Mouse (Mus musculus) cerebellum, adult 8-10 months (tissue): Measurements from ENCODE around the gene Cbx3.

Experiments used
- DNase-seq: peaks from one replicate; pipeline ENCODE4 v3.0.0; 2022

The Cbx3 gene

DNA sequence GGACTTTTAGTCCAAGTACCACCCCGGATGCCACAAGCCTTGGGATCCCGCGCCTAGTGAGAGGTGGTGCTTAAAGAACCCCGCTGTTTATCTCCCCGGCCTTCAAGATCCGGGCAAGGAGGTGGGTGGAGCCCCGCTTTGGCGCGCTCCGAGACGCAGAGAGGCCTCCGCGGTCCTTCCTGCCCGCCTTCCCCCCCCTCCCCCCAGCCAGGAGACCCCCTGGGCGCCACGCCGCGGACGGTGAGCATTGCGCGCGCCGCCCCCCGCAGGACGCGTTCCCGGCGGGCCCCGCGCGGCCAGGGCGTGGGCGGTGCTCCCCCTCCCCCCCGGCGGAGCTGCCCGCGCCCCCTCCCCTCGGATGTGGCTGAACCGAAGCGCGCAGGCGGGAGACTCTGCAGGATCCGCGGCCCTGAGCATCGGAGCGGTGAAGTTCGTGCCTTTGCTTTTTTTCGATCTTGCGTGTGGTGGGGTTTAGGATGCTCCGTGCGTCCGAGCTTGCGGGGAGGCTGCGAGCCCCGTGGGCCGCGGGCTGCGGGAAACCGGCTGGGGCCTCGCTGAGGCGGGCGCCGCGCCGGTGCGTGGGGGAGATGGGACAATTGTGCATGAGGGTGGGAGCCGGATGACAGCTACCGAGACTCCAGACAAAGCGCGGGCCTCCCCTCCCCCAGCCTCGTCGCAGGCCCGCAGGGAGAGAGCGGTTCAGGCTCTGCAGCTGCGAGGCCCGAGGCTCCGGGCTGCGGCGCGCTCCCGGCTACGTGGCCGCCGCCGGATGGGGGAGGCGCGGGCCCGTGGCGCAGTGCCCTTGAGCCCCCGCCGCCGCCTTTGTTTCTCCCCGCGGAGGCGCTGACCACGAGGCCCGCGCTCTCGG lies at the start of gene Cbx3:
Gene Cbx3, plus strand, starts transcription at position 50 of the 868 bp plus-strand sequence.
- peak; percentile 81 for DNase-seq

GRCm38 (mm10) chr6:51423466-51424122 lies 46.6 kb upstream of the Cbx3 start:
- no peak for DNase-seq

DNA sequence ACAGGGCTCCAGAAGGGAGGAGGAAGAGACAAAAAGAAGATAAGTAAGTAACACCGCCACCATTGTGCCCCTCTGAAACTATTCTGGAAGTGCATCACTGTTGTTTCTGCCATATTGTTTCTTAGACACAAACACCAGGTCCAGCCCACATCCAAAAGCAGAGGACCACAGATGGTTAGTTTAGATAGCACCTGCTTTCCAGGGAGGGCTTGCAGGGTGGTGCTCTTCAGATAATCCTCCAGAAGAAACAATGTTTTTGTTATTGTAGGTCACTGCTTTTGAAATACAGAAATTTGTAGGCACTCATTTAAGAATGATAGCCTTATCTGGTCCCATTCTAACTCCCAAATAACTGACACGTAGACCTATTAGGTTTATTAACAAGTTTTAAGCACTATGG lies 45.6 kb upstream of the Cbx3 start:
- DNase-seq: no peak

DNA sequence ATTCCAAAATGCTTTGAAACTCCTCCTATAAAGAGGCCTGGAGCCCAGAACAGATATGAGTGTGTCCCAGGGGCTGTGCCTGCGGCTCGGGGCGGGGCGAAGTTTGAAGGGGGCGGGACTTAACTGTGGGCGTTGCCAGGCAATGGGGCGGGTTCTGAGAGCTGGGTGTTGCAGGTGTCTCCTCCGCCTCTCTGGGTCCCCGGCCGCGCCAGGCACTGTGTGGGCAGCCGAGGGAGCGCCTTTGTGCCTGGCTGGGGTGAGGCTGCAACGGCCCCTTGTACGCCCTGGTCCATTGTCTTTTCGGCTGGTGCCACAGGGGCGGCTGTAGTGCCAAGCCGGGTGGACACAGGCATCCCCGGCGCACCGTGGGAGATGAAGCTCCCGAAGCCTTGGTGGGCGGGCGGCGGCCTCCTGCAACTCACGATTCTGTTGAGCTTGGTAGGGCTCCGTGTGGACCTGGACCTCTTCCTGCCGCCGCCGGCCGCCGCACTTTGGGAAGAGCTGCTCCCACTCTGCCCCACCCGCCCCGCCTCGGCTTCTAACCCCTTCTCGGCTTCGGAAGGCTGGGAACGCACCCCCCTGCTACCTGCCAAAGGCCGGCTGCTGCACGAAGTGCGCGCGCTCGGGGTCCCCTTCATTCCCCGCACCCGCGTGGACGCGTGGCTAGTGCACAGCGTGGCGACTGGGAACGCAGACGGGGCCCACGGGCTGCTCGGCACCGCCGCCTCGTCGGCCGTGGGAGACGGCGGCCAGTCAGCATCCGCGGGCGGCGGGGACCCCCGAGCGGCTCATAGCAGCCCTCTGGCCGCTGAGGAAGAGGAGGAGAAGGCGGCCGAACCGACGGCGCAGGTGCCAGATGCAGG lies 37.4 kb upstream of the Cbx3 start, which contains the start of gene Nfe2l3:
Gene Nfe2l3, plus strand, starts transcription at position 136 of the 863 bp plus-strand sequence.
- DNase-seq: no peak

DNA sequence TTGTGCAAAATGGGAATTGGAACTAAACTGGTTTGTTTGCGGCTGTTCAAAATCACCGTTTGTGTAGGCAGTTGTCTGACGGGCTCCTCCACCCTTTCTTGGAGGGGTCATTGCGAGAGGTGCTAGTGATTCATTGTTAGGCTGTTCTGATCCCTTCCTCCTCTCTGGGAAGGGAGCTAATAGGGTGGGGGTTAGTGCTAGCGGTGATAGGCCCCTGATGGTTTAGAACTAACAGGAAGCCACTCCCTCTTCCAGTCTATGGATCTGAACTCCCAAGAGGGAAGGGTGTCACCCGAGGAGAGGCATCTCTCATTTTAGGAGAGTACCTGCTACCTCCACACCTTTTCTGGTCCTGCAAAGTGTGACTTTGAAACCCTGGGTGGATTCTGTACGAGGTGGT lies 35.9 kb upstream of the Cbx3 start:
- DNase-seq: no peak

DNA sequence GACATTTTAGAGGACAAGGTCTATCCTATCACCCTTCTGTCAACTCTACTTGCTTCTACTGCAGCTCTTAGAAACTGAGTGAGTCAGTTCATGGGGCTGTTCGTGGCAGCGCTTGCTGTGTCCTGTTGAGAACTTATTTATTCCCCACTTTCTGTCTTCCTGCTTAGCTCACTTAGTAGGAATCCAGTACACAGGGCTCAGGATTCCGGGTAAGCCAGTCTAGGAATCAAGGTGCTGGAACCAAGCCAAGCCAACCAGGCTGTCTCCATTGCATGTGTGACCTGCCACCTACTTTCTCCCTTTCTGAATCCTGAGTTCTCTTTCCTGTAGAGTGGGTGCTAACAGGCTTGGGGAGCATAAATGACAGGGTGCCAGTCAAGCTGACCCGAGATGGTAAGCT lies 32.5 kb upstream of the Cbx3 start:
- no peak for DNase-seq

- DNase-seq: no peak
These were observed 31.3 kb upstream of the Cbx3 start for GRCm38 (mm10) chr6:51438826-51439330.

DNA sequence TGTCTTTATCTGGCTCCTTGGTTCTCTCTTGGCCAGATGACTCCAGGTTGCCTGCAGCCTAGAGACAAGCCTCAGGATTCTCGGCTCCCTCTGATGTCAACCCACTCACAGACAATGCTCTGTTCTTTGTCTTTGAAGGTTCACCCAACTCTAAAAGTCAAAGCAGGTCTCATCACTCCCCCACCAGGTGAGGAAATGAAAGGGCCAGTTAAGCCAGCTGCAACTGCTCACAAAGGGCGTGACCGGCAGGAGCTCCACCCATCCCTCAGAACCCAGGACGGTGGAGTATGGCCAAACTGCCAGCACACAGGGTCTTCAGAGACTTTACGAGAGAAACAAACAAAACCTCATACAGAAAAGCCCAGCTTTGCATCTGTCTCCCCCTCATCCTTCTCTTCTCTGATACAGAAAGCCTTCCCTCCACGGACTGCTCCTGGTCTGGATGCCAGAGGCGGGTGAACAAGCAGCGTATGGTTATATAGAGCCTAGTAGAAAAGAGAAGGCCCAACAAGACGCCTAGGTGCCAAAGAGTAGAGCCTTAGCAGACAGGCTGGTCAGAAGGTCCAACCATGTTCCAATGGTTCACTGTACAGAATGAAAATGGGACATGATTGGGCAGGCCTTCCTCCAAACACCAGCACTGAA lies 27.8 kb upstream of the Cbx3 start:
- no peak for DNase-seq

- DNase-seq: no peak
These were observed 17.1 kb upstream of the Cbx3 start for GRCm38 (mm10) chr6:51452927-51453503.

DNA sequence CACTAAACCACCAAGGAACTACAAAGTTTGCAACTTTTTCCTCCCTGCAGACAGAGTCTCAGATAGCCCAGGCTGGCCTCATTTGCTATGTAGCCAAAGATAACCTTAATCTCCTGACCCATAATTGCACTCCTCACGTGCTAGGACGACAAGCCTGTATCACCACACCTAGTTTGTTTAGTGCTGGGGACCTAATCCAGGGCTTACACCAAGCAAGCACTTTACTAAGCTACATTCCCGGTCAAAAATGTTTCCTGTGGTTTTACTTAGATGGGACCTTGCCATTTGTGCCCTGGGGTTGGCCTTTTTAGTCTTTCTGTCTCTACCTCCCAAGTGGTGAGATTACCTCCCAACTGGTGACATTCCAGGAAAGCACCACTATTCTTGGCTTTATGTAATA lies 15.2 kb upstream of the Cbx3 start:
- DNase-seq: no peak

GRCm38 (mm10) chr6:51456198-51456597 lies 14.0 kb upstream of the Cbx3 start:
- DNase-seq: no peak

GRCm38 (mm10) chr6:51457283-51457682 lies 12.9 kb upstream of the Cbx3 start:
- DNase-seq: no peak

- no peak for DNase-seq
These were observed 12.3 kb upstream of the Cbx3 start for GRCm38 (mm10) chr6:51457770-51458387.

GRCm38 (mm10) chr6:51458925-51459312 lies 11.2 kb upstream of the Cbx3 start:
- no peak for DNase-seq

GRCm38 (mm10) chr6:51459313-51460020 lies 10.7 kb upstream of the Cbx3 start:
- DNase-seq: no peak

DNA sequence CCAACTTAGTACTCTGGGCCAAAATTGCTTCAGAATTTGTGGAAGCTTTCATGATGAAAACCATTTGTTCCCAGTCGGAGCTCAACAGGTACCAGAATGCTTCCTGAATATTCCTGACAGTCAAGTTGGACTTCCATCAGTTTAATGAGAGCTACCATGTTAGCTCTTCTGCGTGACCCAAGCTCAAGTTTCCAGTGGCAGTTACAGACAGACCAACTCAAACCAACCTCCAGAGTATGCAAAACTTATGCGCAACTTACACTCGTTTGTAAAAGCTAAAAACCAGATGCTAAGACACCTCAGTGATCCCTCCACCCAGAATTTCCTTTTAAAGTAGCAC lies 10.2 kb upstream of the Cbx3 start:
- DNase-seq: no peak

- DNase-seq: no peak
These were observed 9.8 kb upstream of the Cbx3 start for GRCm38 (mm10) chr6:51460363-51460762.

GRCm38 (mm10) chr6:51467649-51468048 lies 2.5 kb upstream of the Cbx3 start:
- DNase-seq: no peak

DNA sequence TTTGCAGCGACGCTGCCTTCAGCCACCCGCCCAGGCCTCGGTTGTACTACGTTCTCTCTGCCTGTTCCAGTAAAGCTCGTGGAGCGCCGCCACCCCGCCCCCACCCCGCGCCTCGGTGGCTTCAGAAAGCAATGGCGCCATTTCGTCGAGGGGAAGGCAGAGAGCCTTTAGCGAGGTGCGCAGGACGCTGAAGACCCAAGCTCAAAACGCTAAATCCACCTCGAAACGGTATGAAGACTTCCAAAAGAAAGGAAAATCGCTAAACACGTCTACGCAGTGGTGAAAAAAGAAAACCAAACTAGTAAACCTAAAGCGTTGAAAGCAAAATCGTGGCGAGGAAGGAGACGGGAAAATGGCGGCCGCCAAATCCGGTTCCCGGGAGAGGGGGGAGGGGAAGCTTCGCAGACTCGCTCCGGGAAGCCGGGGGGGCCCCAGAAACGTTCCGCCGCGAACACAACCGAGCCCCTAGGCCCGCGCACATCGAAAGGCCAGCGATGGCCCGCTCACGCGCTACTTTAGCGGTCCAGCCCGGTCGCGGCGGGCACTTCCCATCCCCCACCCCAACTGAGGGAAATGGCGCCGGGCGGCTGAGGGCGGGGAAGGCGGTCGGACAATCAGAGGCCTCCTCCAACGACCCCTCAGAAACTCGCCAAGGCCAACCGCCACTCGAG lies 1.1 kb upstream of the Cbx3 start:
- peak; percentile 79 for DNase-seq

- DNase-seq: peak; percentile 100
These were observed 347 bp upstream of the Cbx3 start, which contains the start of gene Hnrnpa2b1 for GRCm38 (mm10) chr6:51469715-51470310. TSS of gene Hnrnpa2b1 (minus strand) at chr6:51469894.
